Mouse (Mus musculus): Measurements from ENCODE around the gene Ppt2. TPM values are rescaled to one million over a fixed set of nuclear protein-coding genes. Genes with fewer than 3 reads are reported as not detected.
A peak's percentile ranks its signal among the peaks of the same experiment; 100 is the strongest.

The Ppt2 gene
- polyA plus RNA-seq, 1 experiment from 2014 or later = 17.7 TPM

- H3K4me1 ChIP-seq (replicated peaks; ENCODE audit: control insufficient read depth, insufficient read depth, low read length) = peaks cover 10% of the 10 kb centered on the region
- no peaks in the 10 kb centered on the region for H3K9me3 ChIP-seq (ENCODE audit: control insufficient read depth, low read length)
- no peak overlapping the region for H3K9ac ChIP-seq (replicated peaks; ENCODE audit: low read depth, low read length)
- no peaks in the 10 kb centered on the region for H3K27me3 ChIP-seq (replicated peaks; ENCODE audit: control insufficient read depth, insufficient read depth, low read length)
- no peak overlapping the region for H3K27ac ChIP-seq (ENCODE audit: low read length)
- ATAC-seq = no peak
- WGBS = 91% methylated on average over 10 of the region's 10 CpGs
- peaks cover 20% of the 10 kb centered on the region for H3K36me3 ChIP-seq (ENCODE audit: control insufficient read depth, insufficient read depth)
- no peak overlapping the region for H3K4me3 ChIP-seq (replicated peaks; ENCODE audit: low read length)
- H3K4me2 ChIP-seq (ENCODE audit: low read length) = no peak overlapping the region
These were observed 24.2 kb upstream of the Ppt2 start for GRCm38 (mm10) chr17:34652546-34652945.

- Histone ChIP-seq H3K4me2 (ENCODE audit: low read length) (no peak overlapping the region), H3K36me3 (ENCODE audit: control insufficient read depth, insufficient read depth) (peaks cover 20% of the 10 kb centered on the region), H3K4me1 (replicated peaks; ENCODE audit: control insufficient read depth, insufficient read depth, low read length) (peaks cover 11% of the 10 kb centered on the region), H3K27me3 (replicated peaks; ENCODE audit: control insufficient read depth, insufficient read depth, low read length) (no peaks in the 10 kb centered on the region), H3K9ac (replicated peaks; ENCODE audit: low read depth, low read length) (no peak overlapping the region), H3K4me3 (replicated peaks; ENCODE audit: low read length) (no peak overlapping the region), H3K9me3 (ENCODE audit: control insufficient read depth, low read length) (no peaks in the 10 kb centered on the region), H3K27ac (ENCODE audit: low read length) (no peak overlapping the region)
- 41% methylated on average over 19 of the region's 19 CpGs for WGBS
- ATAC-seq = no peak
These were observed 23.4 kb upstream of the Ppt2 start for GRCm38 (mm10) chr17:34651507-34652221.

DNA sequence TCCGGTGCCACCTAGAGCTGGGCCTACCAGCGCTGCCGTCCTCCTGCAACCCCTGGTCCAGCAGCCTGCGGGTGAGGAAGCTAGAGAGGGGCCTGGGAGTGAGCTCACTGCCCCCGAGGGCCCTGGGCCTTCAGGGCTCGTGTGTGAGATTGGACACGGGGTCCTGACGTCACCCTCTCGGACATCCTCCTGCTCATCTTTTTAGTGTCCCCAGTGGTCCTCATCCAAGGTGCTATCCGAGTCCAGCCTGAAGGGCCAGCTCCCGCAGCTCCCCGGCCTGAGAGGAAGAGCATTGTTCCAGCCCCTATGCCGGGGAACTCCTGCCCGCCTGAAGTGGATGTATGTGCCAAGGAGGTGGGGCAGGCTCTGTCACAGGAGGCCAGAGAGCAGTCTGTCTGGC lies 22.5 kb upstream of the Ppt2 start:
- 92% methylated on average over 14 of the region's 14 CpGs for WGBS
- Histone ChIP-seq H3K36me3 (ENCODE audit: control insufficient read depth, insufficient read depth) (peaks cover 20% of the 10 kb centered on the region), H3K4me1 (replicated peaks; ENCODE audit: control insufficient read depth, insufficient read depth, low read length) (peaks cover 18% of the 10 kb centered on the region), H3K27ac (ENCODE audit: low read length) (no peak overlapping the region), H3K9me3 (ENCODE audit: control insufficient read depth, low read length) (no peaks in the 10 kb centered on the region), H3K27me3 (replicated peaks; ENCODE audit: control insufficient read depth, insufficient read depth, low read length) (no peaks in the 10 kb centered on the region), H3K4me3 (replicated peaks; ENCODE audit: low read length) (no peak overlapping the region), H3K9ac (replicated peaks; ENCODE audit: low read depth, low read length) (no peak overlapping the region), H3K4me2 (ENCODE audit: low read length) (no peak overlapping the region)
- ATAC-seq = no peak

GRCm38 (mm10) chr17:34649106-34649864 lies 21.0 kb upstream of the Ppt2 start:
- Histone ChIP-seq H3K36me3 (ENCODE audit: control insufficient read depth, insufficient read depth) (peaks cover 18% of the 10 kb centered on the region), H3K9ac (replicated peaks; ENCODE audit: low read depth, low read length) (no peak overlapping the region), H3K4me2 (ENCODE audit: low read length) (no peak overlapping the region), H3K4me1 (replicated peaks; ENCODE audit: control insufficient read depth, insufficient read depth, low read length) (peaks cover 26% of the 10 kb centered on the region), H3K27ac (ENCODE audit: low read length) (no peak overlapping the region), H3K27me3 (replicated peaks; ENCODE audit: control insufficient read depth, insufficient read depth, low read length) (no peaks in the 10 kb centered on the region), H3K9me3 (ENCODE audit: control insufficient read depth, low read length) (no peaks in the 10 kb centered on the region), H3K4me3 (replicated peaks; ENCODE audit: low read length) (no peak overlapping the region)
- ATAC-seq = no peak
- 89% methylated on average over 18 of the region's 18 CpGs for WGBS

DNA sequence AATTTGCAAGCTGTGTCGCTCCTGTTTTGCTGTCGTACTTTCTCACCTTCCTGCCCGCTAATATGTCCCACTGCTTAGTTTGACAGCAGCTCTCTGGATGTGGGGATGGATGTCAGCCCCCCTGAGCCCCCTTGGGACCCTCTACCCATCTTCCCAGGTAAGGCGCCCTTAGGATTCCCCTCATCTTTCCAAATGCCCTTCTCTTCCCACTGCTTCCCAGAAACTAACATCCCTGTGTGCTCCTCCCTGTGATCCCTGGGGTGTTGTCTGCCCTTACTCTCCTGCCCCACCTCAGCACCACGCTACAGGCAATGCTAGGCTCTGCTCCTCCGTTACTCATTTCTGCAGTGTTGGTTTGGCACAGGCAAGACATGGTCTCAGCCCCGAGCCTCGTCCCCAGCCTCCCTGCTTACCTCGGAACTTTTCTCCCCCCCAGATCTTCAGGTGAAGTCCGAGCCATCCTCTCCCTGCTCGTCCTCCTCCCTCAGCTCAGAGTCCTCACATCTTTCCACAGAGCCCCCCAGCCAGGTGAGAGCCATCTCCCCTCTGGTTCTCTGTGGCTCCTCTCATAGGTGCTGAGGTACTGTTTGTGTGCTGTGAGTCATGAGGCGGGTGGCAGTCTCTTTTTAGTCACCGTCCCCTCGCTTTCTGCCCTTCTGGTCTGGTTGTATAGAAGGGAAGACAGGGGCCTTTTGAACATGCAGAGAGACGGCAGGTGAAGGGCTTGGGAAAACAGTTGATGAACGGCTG lies 20.0 kb upstream of the Ppt2 start:
- Histone ChIP-seq H3K36me3 (ENCODE audit: control insufficient read depth, insufficient read depth) (peaks cover 13% of the 10 kb centered on the region), H3K27ac (ENCODE audit: low read length) (no peak overlapping the region), H3K9ac (replicated peaks; ENCODE audit: low read depth, low read length) (no peak overlapping the region), H3K27me3 (replicated peaks; ENCODE audit: control insufficient read depth, insufficient read depth, low read length) (no peaks in the 10 kb centered on the region), H3K4me2 (ENCODE audit: low read length) (peak overlapping the region; percentile 70), H3K4me1 (replicated peaks; ENCODE audit: control insufficient read depth, insufficient read depth, low read length) (peaks cover 26% of the 10 kb centered on the region), H3K4me3 (replicated peaks; ENCODE audit: low read length) (no peak overlapping the region), H3K9me3 (ENCODE audit: control insufficient read depth, low read length) (no peaks in the 10 kb centered on the region)
- ATAC-seq = no peak
- WGBS = 83% methylated on average over 16 of the region's 16 CpGs

- peak within 1 kb of the TSS; percentile 70 for H3K4me2 ChIP-seq (ENCODE audit: low read length)
- peak within 1 kb of the TSS; percentile 90 for H3K4me3 ChIP-seq (replicated peaks; ENCODE audit: low read length)
- no peaks in the 10 kb centered on the region for H3K27me3 ChIP-seq (replicated peaks; ENCODE audit: control insufficient read depth, insufficient read depth, low read length)
- H3K9me3 ChIP-seq (ENCODE audit: control insufficient read depth, low read length) = no peaks in the 10 kb centered on the region
- peak; percentile 97 for ATAC-seq
- H3K4me1 ChIP-seq (replicated peaks; ENCODE audit: control insufficient read depth, insufficient read depth, low read length) = peaks cover 26% of the 10 kb centered on the region
- H3K36me3 ChIP-seq (ENCODE audit: control insufficient read depth, insufficient read depth) = peaks cover 9% of the 10 kb centered on the region
- peak within 1 kb of the TSS; percentile 77 for H3K27ac ChIP-seq (ENCODE audit: low read length)
- WGBS = under 1% methylated on average over 66 of the region's 66 CpGs
- peak within 1 kb of the TSS; percentile 91 for H3K9ac ChIP-seq (replicated peaks; ENCODE audit: low read depth, low read length)
These were observed 18.8 kb upstream of the Ppt2 start, which contains the start of gene Atf6b for GRCm38 (mm10) chr17:34646906-34647787. Gene Atf6b (plus strand): TSS chr17:34647146.

- Histone ChIP-seq H3K4me1 (replicated peaks; ENCODE audit: control insufficient read depth, insufficient read depth, low read length) (peaks cover 32% of the 10 kb centered on the region), H3K9me3 (ENCODE audit: control insufficient read depth, low read length) (no peaks in the 10 kb centered on the region), H3K4me3 (replicated peaks; ENCODE audit: low read length) (no peak overlapping the region), H3K4me2 (ENCODE audit: low read length) (no peak overlapping the region; the same call in 1 of the 2 replicates), H3K27ac (ENCODE audit: low read length) (no peak overlapping the region), H3K27me3 (replicated peaks; ENCODE audit: control insufficient read depth, insufficient read depth, low read length) (no peaks in the 10 kb centered on the region), H3K9ac (replicated peaks; ENCODE audit: low read depth, low read length) (no peak overlapping the region), H3K36me3 (ENCODE audit: control insufficient read depth, insufficient read depth) (peaks cover 6% of the 10 kb centered on the region)
- ATAC-seq = no peak
- WGBS = 89% methylated on average over 30 of the region's 30 CpGs
These were observed 17.7 kb upstream of the Ppt2 start for GRCm38 (mm10) chr17:34645831-34646511.

- Histone ChIP-seq H3K9me3 (ENCODE audit: control insufficient read depth, low read length) (no peaks in the 10 kb centered on the region), H3K9ac (replicated peaks; ENCODE audit: low read depth, low read length) (no peak overlapping the region), H3K4me1 (replicated peaks; ENCODE audit: control insufficient read depth, insufficient read depth, low read length) (peaks cover 38% of the 10 kb centered on the region), H3K27ac (ENCODE audit: low read length) (no peak overlapping the region), H3K4me3 (replicated peaks; ENCODE audit: low read length) (peak overlapping the region; percentile 50), H3K4me2 (ENCODE audit: low read length) (peak overlapping the region; percentile 67), H3K36me3 (ENCODE audit: control insufficient read depth, insufficient read depth) (peaks cover 2% of the 10 kb centered on the region; the same call in 1 of the 2 replicates), H3K27me3 (replicated peaks; ENCODE audit: control insufficient read depth, insufficient read depth, low read length) (no peaks in the 10 kb centered on the region)
- no peak for ATAC-seq
- 48% methylated on average over 10 of the region's 10 CpGs for WGBS
These were observed 17.0 kb upstream of the Ppt2 start for GRCm38 (mm10) chr17:34645256-34645829.
